Mouse (Mus musculus) CD4-positive naive resting alpha-beta T cell, adult 57 days (primary cell): ENCODE data around the gene Gm45844. TPM values are rescaled to one million over a fixed set of nuclear protein-coding genes. Genes with fewer than 3 reads are reported as not detected.

Source experiments
- total RNA-seq: library from RNA; stranded (reverse); gene quantifications from one replicate; pipeline ENCODE4 v1.2.4, GENCODE M21; 2023

The Gm45844 gene
- 1.5 TPM for total RNA-seq

DNA sequence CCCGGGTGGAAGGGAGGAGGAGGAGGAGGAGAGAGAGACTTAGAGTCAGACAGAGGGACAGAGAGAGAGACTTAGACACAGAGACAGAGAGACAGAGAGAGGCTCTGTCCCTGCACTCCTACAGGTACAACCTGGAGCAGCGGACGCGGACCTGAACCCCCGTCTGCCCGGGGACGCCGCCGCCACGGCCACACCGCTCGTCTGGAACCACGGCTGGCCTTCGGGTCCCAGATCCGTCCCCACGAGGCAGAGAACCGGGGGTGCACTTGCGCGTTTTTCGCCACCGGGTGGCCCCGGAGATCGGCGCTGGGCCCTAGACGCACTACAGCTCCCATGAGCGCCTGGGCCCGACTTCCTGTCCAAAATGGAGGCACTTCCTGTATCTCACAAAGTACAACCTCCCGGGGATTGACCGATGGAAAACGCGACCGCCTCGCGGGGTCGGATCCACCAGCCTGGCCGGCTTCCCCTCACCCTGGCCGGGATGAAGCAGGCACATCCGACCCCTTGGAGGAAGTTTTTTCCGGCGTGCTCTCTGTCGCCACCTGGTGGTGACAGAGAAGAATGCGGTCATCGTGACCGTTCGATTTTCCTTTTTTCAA lies at the start of gene Gm45844:
TSS of gene Gm45844 (minus strand) at position 324 of the 602 bp plus-strand sequence.

DNA sequence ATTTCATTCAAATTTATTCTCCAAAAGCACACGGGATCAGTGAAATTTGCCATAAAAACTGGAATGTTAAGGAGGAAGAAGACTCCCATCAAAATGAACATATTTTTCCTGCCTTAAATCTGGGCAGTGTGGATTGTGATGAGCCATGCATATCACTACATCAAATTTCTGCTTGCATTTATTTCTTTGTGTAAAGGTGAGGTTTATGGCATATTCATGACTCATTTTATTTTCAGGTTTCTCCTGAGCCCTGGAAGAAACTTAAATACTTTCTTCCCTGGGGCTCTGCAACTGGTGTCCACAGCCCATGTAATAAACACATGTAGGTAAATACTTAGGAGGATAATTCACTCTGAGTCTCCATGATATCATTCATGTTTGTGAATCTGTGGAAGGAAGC lies 30.9 kb downstream of the Gm45844 start, which contains the start of gene Vmn2r29:
TSS of gene Vmn2r29 (minus strand) at position 101 of the 400 bp plus-strand sequence.

DNA sequence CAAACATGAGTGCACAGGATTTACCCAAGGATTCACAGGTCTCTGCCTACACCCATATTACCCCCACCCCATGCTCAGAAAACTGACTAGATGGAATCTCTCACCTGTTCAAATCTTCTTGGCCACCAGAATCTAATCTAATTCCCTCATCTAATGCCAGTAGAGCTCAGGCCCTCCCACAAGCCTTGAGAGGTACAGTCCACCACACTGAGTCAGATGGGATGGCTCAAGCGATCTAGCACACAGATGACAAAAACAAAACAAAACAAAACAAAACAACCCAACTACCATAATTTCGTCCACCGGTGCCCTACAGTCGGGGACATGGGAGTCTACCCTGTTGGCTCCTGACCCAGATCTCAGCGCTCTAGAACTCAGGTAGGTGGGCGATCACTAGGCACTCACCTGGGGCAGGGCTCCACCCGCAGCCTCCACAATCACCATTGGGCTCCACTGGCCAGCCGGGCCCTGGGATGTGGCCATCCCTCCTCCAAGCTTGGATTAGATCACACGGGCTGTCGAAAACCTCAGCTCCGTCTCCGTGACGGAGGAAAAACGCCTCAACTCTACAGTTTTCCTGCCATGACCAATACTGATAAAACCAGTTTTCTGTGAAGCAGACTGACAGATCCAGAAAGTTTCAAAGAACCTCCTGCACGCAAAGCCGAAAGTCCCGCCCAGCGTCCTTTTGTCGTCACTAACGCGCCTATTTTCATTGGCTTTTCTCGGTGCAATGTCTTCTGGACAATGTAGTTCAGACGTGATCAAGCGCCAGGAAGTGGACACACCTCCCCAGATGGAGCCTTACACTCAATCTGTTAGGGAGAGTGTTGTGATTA lies 68.6 kb downstream of the Gm45844 start, which contains the start of gene Zfp772:
TSS of gene Zfp772 (minus strand) at position 686 of the 839 bp plus-strand sequence.

GRCm38 (mm10) chr7:7171227-7172147 lies 106.6 kb downstream of the Gm45844 start, which contains the start of gene Zfp418:
Gene Zfp418 (plus strand): TSS chr7:7171330.

Other genes starting within 250 kb of the Gm45844 start
- 42.9 TPM for gene Zfp954, start 156.8 kb downstream of the Gm45844 start, total RNA-seq
- 6.4 TPM for gene Zfp773, start 141.5 kb downstream of the Gm45844 start, total RNA-seq
- 2.8 TPM for gene Zfp418, start 107.0 kb downstream of the Gm45844 start, total RNA-seq
- 3.9 TPM for gene Zfp772, start 68.3 kb downstream of the Gm45844 start, total RNA-seq
- gene Vmn2r29, start 31.0 kb downstream of the Gm45844 start, total RNA-seq: 0.59 TPM
- 50.6 TPM for gene Clcn4, start 22.6 kb upstream of the Gm45844 start, total RNA-seq
- gene Vmn2r30, start 59.3 kb upstream of the Gm45844 start, total RNA-seq: not detected
- gene Gm45783, start 96.3 kb upstream of the Gm45844 start, total RNA-seq: not detected
- not detected for gene Vmn2r31, start 121.4 kb upstream of the Gm45844 start, total RNA-seq
- gene Vmn2r32, start 201.7 kb upstream of the Gm45844 start, total RNA-seq: not detected